Mouse (Mus musculus): ENCODE results near the gene Plin4. TPM values are rescaled to one million over a fixed set of nuclear protein-coding genes. Genes with fewer than 3 reads are reported as not detected.

Plin4 gene
- polyA plus RNA-seq, 1 experiment from 2014 or later: 1.7 TPM

DNA sequence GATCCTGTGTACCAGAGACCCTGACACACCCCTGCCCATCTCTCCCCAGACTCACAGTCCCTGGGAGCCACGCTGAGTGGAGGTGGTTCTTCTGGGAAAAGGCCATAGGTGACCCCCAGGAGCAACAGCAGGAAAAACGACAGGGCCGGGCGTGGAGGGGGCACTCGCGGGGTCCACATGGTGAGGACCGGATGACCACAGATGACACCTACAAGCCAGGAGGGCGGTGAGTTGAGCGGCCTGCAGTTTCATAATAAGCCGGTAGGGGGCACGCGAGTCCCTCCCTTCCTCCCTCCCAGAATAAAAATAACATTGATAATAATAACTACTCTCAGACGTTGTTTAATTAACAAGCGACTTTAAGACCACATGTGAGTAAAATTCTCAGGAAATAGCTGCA is 23.1 kb upstream of the Plin4 start:
- H3K27me3 ChIP-seq (ENCODE audit: control insufficient read depth, insufficient read depth, low read length): 0 out of 2 replicates have a peak, but pooled peaks cover 4% of the 10 kb centered on the region
- H3K4me1 ChIP-seq (ENCODE audit: control insufficient read depth, insufficient read depth, low read length): peaks cover 11% of the 10 kb centered on the region
- 4% methylated on average over 14 of the region's 14 CpGs for WGBS
- no peak overlapping the region for H3K27ac ChIP-seq (ENCODE audit: low read length)
- H3K4me3 ChIP-seq (ENCODE audit: low read length): peak overlapping the region; percentile 22; the same call in 1 of the 2 replicates
- H3K9ac ChIP-seq (ENCODE audit: low read length): peak overlapping the region; percentile 35; the same call in 1 of the 2 replicates
- peaks cover 2% of the 10 kb centered on the region; the same call in 1 of the 2 replicates for H3K36me3 ChIP-seq (ENCODE audit: control insufficient read depth, insufficient read depth)
- no peak for ATAC-seq (replicated peaks; ENCODE audit: extremely low read depth, insufficient read depth, low FRiP score)
- peak overlapping the region; percentile 36 for H3K4me2 ChIP-seq (ENCODE audit: low read depth, low read length)
- peaks cover 7% of the 10 kb centered on the region; the same call in 1 of the 2 replicates for H3K9me3 ChIP-seq (replicated peaks; ENCODE audit: control insufficient read depth, low read length)

DNA sequence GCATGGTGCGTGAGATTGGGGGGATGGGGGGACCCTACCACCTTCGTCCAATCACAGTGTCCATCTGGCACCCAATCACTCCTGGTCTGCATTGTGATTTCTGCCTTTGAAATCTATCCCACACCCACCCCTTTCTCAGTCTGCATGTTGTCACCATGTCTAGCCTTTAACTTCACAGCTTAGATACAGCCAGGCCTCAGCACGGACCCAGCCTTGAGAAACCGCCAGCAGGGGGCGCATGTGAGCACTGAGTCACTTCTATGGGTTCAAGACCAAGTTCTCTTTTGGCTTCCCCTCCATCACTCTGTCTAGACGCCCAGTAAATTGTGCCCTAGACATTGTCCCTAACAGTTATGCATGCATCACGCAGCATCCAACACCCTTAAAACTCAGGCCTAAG is 22.2 kb upstream of the Plin4 start:
- 50% methylated on average over 7 of the region's 7 CpGs for WGBS
- H3K4me1 ChIP-seq (ENCODE audit: control insufficient read depth, insufficient read depth, low read length): peaks cover 11% of the 10 kb centered on the region

DNA sequence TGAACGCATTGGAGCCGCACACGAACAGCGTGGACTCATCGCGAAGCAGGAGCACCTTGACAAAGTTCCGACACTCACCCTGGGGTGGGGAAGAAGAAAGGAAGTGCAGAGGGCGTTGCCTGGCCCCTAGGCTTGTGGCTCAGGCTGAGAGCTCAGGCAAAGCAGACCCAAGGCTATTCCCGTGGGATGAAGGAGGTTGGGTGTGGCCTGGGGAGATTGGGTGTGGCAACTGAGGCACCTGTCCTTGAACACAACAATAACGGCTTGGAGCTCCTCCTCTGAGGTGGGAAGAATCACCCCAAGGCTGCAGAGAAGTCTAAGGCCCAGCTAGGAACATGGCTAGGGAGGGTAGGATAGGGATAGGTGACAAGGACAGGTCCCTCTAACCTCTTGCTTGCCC is 21.5 kb upstream of the Plin4 start:
- ATAC-seq (replicated peaks; ENCODE audit: extremely low read depth, insufficient read depth, low FRiP score): no peak
- H3K4me3 ChIP-seq (ENCODE audit: low read length): no peak overlapping the region
- peaks cover 2% of the 10 kb centered on the region; the same call in 1 of the 2 replicates for H3K36me3 ChIP-seq (ENCODE audit: control insufficient read depth, insufficient read depth)
- no peak overlapping the region for H3K27ac ChIP-seq (ENCODE audit: low read length)
- no peak overlapping the region for H3K4me2 ChIP-seq (ENCODE audit: low read depth, low read length)
- no peak overlapping the region for H3K9ac ChIP-seq (ENCODE audit: low read length)
- 0 out of 2 replicates have a peak, but pooled peaks cover 4% of the 10 kb centered on the region for H3K27me3 ChIP-seq (ENCODE audit: control insufficient read depth, insufficient read depth, low read length)
- peaks cover 11% of the 10 kb centered on the region for H3K4me1 ChIP-seq (ENCODE audit: control insufficient read depth, insufficient read depth, low read length)
- 91% methylated on average over 10 of the region's 10 CpGs for WGBS
- H3K9me3 ChIP-seq (replicated peaks; ENCODE audit: control insufficient read depth, low read length): peaks cover 7% of the 10 kb centered on the region; the same call in 1 of the 2 replicates

More for the DNA sequence above, 22.2 kb upstream of the Plin4 start:
- 0 out of 2 replicates have a peak, but pooled peaks cover 4% of the 10 kb centered on the region for H3K27me3 ChIP-seq (ENCODE audit: control insufficient read depth, insufficient read depth, low read length)
- H3K4me3 ChIP-seq (ENCODE audit: low read length): no peak overlapping the region
- ATAC-seq (replicated peaks; ENCODE audit: extremely low read depth, insufficient read depth, low FRiP score): no peak
- no peak overlapping the region for H3K9ac ChIP-seq (ENCODE audit: low read length)
- H3K36me3 ChIP-seq (ENCODE audit: control insufficient read depth, insufficient read depth): peaks cover 2% of the 10 kb centered on the region; the same call in 1 of the 2 replicates
- H3K4me2 ChIP-seq (ENCODE audit: low read depth, low read length): no peak overlapping the region
- peaks cover 7% of the 10 kb centered on the region; the same call in 1 of the 2 replicates for H3K9me3 ChIP-seq (replicated peaks; ENCODE audit: control insufficient read depth, low read length)
- H3K27ac ChIP-seq (ENCODE audit: low read length): no peak overlapping the region

DNA sequence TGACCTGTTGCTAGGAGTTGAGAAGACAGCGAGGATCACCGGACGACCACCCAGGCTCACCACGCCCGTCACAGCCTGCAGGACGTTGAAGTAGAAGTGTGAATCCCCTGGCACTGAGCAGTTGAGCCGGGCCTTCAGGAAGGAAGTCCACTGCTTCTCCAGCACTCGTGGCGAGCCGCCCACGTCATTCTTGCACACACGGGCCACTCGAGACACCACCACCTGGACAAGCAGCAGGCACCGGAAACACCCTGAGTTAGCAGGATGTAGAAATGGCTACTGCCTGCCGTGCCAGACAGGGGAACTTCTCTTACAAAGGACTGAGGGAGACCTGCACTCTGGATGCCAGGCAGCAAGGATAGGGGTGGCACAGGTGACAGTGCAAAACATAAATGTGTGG is 18.6 kb upstream of the Plin4 start:
- H3K9ac ChIP-seq (ENCODE audit: low read length): no peak overlapping the region
- WGBS: 63% methylated on average over 15 of the region's 15 CpGs
- peaks cover 2% of the 10 kb centered on the region; the same call in 1 of the 2 replicates for H3K4me1 ChIP-seq (ENCODE audit: control insufficient read depth, insufficient read depth, low read length)
- H3K9me3 ChIP-seq (replicated peaks; ENCODE audit: control insufficient read depth, low read length): peaks cover 7% of the 10 kb centered on the region; the same call in 1 of the 2 replicates
- no peak overlapping the region for H3K4me2 ChIP-seq (ENCODE audit: low read depth, low read length)
- H3K4me3 ChIP-seq (ENCODE audit: low read length): no peak overlapping the region
- peaks cover 9% of the 10 kb centered on the region for H3K27me3 ChIP-seq (ENCODE audit: control insufficient read depth, insufficient read depth, low read length)
- H3K36me3 ChIP-seq (ENCODE audit: control insufficient read depth, insufficient read depth): peaks cover 2% of the 10 kb centered on the region; the same call in 1 of the 2 replicates
- H3K27ac ChIP-seq (ENCODE audit: low read length): no peak overlapping the region
- ATAC-seq (replicated peaks; ENCODE audit: extremely low read depth, insufficient read depth, low FRiP score): no peak

DNA sequence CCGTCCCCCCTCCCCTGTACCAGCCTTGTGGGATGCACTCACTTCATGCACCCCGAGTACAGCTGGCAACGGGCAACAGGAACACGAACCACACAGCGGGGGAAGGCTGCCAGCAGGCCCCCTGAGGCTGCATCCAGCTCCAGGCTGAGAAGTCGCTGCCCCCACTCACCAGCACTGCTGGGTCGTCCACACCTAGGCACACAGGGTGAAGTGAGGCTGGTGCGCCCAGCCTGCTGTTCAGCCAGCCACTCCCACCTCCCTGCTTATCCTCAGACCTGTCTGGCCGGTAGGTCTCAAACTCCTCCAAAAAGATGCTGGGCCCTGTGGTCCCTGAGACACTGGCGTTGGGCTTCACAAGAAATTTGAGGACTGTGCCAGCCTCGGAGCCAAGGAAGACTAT is 16.6 kb upstream of the Plin4 start:
- H3K4me3 ChIP-seq (ENCODE audit: low read length): no peak overlapping the region
- no peak for ATAC-seq (replicated peaks; ENCODE audit: extremely low read depth, insufficient read depth, low FRiP score)
- peaks cover 2% of the 10 kb centered on the region; the same call in 1 of the 2 replicates for H3K4me1 ChIP-seq (ENCODE audit: control insufficient read depth, insufficient read depth, low read length)
- H3K9ac ChIP-seq (ENCODE audit: low read length): no peak overlapping the region
- H3K36me3 ChIP-seq (ENCODE audit: control insufficient read depth, insufficient read depth): peaks cover 6% of the 10 kb centered on the region; the same call in 1 of the 2 replicates
- 67% methylated on average over 11 of the region's 11 CpGs for WGBS
- H3K9me3 ChIP-seq (replicated peaks; ENCODE audit: control insufficient read depth, low read length): peaks cover 17% of the 10 kb centered on the region
- no peak overlapping the region for H3K27ac ChIP-seq (ENCODE audit: low read length)
- H3K27me3 ChIP-seq (ENCODE audit: control insufficient read depth, insufficient read depth, low read length): peaks cover 28% of the 10 kb centered on the region
- H3K4me2 ChIP-seq (ENCODE audit: low read depth, low read length): no peak overlapping the region

DNA sequence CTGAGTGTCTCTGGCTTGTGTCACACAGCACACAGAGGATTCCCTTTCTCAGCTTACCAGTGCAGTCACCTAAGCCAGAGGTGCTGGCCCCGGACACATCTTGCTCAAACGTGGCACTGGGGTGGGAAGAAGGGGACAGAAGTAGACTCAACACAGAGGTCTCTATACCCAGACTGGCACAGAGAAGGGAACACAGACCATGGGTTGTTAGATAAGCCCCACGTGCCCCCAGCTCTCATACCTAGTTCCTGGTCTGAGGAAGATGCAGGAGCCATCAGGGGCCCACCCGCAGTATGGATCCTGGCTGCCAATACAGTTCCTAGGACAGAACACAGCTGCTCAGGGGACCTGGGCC is 15.7 kb upstream of the Plin4 start:
- Histone ChIP-seq H3K4me2 (ENCODE audit: low read depth, low read length) (no peak overlapping the region), H3K27ac (ENCODE audit: low read length) (no peak overlapping the region), H3K9ac (ENCODE audit: low read length) (no peak overlapping the region), H3K4me3 (ENCODE audit: low read length) (no peak overlapping the region), H3K4me1 (ENCODE audit: control insufficient read depth, insufficient read depth, low read length) (peaks cover 4% of the 10 kb centered on the region; the same call in 1 of the 2 replicates), H3K36me3 (ENCODE audit: control insufficient read depth, insufficient read depth) (peaks cover 4% of the 10 kb centered on the region; the same call in 1 of the 2 replicates), H3K27me3 (ENCODE audit: control insufficient read depth, insufficient read depth, low read length) (peaks cover 34% of the 10 kb centered on the region), H3K9me3 (replicated peaks; ENCODE audit: control insufficient read depth, low read length) (peaks cover 12% of the 10 kb centered on the region)
- 81% methylated on average over 4 of the region's 4 CpGs for WGBS
- ATAC-seq (replicated peaks; ENCODE audit: extremely low read depth, insufficient read depth, low FRiP score): no peak

DNA sequence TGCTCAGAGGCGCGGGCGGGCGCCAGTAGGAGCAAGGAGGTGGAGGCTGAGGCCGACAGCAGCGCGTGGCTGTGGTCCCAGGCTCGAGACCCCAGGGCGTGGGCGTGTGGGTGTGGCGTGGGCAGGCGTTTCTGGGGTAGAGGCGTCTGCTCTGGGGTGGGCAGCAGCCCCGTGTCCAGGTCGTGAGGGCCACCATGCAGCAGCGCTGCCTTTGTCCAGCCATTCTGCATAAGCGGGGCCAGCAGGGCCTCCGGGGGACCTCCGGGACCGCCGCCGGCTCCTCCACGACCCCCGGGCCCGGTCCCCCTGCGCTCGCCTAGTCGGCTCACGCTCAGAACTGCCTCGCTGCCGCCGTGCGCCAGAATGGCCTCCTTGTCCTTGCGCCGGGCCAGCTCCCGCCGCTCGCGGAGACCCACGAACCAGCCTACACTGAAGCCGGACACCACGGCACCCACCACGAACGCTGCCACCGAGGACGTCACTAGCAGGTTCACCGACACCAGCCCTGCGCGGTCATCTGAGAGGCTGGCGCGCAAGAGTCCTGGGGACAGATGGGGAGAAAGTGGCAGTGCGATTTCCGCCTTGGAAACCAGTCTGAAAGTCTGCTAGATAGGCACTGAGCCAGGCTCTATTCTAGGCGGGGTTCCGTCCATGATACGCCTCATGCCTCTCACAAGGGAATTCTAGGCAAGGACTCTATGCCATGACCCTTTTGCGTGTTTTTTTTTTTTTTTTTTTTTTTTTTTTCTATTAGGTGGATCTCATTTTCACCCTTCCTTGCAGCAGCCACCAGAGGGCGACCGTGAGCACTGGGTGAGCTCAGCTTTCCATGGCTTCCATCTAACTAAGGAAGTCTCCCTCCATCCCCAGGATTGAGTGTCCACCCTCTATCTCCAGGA is 15.0 kb upstream of the Plin4 start:
- Histone ChIP-seq H3K4me1 (ENCODE audit: control insufficient read depth, insufficient read depth, low read length) (peaks cover 10% of the 10 kb centered on the region), H3K36me3 (ENCODE audit: control insufficient read depth, insufficient read depth) (peaks cover 4% of the 10 kb centered on the region; the same call in 1 of the 2 replicates), H3K9ac (ENCODE audit: low read length) (peak overlapping the region; percentile 75), H3K4me3 (ENCODE audit: low read length) (peak overlapping the region; percentile 57), H3K4me2 (ENCODE audit: low read depth, low read length) (peak overlapping the region; percentile 86), H3K9me3 (replicated peaks; ENCODE audit: control insufficient read depth, low read length) (peaks cover 12% of the 10 kb centered on the region), H3K27me3 (ENCODE audit: control insufficient read depth, insufficient read depth, low read length) (peaks cover 38% of the 10 kb centered on the region), H3K27ac (ENCODE audit: low read length) (no peak overlapping the region)
- 8% methylated on average over 59 of the region's 59 CpGs for WGBS
- ATAC-seq (replicated peaks; ENCODE audit: extremely low read depth, insufficient read depth, low FRiP score): 0 out of 2 replicates have a peak, but pooled peaks have one; percentile 14

DNA sequence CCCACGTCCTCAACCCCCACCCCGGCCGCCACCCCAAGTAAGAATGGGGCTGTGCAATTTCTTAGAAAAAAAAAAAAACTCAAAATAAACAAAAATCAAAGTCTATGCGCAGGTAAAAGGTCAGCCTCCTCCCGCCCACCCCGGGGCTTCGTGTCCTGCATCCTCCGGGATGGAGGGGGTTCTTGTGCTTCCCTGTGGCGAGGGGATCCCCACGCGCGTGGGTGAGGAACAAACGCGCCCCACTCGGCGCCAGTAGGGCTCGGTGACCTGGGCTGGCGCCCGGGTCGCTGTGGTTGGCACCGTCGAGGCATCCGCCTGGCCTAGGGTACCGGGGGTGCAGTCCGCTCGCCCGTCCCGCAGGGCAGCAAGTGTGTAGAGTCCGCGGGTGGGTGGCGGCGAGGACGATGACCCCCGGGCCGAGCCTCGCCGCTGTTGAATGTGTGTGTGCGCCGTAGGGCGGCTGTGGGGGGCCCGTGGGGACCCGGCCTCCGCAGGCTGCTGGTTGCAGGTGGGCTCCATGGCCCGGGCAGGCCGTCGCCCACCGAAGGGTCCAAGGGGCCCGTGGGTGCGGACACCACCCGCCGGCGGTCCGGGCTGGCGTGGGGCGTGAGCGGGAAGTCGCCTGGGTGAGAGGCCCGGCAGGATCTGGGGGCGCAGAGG is 14.2 kb upstream of the Plin4 start:
- peaks cover 12% of the 10 kb centered on the region for H3K4me1 ChIP-seq (ENCODE audit: control insufficient read depth, insufficient read depth, low read length)
- no peak for ATAC-seq (replicated peaks; ENCODE audit: extremely low read depth, insufficient read depth, low FRiP score)
- peak overlapping the region; percentile 86 for H3K4me2 ChIP-seq (ENCODE audit: low read depth, low read length)
- H3K4me3 ChIP-seq (ENCODE audit: low read length): peak overlapping the region; percentile 57
- peaks cover 12% of the 10 kb centered on the region for H3K9me3 ChIP-seq (replicated peaks; ENCODE audit: control insufficient read depth, low read length)
- 37% methylated on average over 59 of the region's 59 CpGs for WGBS
- no peak overlapping the region for H3K27ac ChIP-seq (ENCODE audit: low read length)
- peaks cover 4% of the 10 kb centered on the region; the same call in 1 of the 2 replicates for H3K36me3 ChIP-seq (ENCODE audit: control insufficient read depth, insufficient read depth)
- H3K9ac ChIP-seq (ENCODE audit: low read length): peak overlapping the region; percentile 75
- H3K27me3 ChIP-seq (ENCODE audit: control insufficient read depth, insufficient read depth, low read length): peaks cover 40% of the 10 kb centered on the region
